Comparison of ENCODE assay signal across 8 mouse cellular contexts in the genomic region with DNA sequence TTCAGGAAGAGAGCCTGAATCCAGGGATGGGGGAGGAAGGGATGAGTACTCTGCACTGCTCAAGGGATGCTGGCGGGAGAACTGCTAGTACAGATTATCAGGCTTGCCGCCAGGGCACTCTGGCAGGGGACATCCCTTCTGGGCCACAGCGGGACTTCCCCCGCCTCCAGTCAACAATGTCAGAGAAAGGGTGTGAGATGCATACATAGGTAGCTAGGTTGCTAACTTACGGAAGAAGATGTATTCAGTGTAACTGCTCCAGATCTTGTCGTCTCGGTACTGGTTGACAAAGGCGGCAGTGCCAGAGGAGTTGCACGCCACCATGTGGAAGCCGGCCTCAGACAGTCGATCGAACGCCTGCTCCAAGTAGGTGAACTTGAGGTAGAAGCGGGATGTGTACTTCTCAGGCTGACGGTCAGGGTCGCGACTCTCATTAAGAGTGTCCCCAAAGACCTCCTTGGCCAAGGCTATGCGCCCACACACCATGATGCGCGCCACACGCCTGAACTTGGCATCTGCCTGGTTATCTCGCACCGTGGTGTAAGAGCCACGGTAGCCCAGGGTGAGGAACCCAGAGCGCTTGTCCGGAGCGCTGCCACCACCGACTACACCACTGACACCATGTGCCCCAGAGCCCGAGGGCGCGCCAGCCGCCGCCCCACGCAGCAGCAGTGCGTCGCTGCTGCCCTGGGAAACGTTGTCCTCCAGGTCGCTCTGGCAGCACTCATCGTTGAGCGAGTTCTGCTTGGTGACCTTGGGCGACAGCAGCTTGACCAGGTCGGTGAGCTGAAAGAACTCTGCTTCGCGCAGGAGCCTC. TPM values are rescaled to one million over a fixed set of nuclear protein-coding genes. Genes with fewer than 3 reads are reported as not detected.
DNase-seq lines count a peak whose midpoint lies in the region; ATAC-seq and TF ChIP-seq lines count a peak whose summit lies in the region.

No protein-coding gene starts in this region.

- ATAC-seq in G1E (ENCODE audit: extremely low read depth, insufficient number of reproducible peaks, low FRiP score, poor library complexity, severe bottlenecking): no peak
- peak; percentile 47 for ATAC-seq in forebrain, embryonic 16.5 days
- peak; percentile 78 for ATAC-seq in hindbrain, embryonic 15.5 days (ENCODE audit: low FRiP score, low read depth)

- under 1% methylated on average over 44 of the region's 44 CpGs for WGBS in forebrain, embryonic 16.5 days
- WGBS in hindbrain, embryonic 15.5 days: 1% methylated on average over 44 of the region's 44 CpGs

- H3K9me3 ChIP-seq in G1E (replicated peaks): peaks cover 16% of the 10 kb centered on the region
- H3K9me3 ChIP-seq in forebrain, embryonic 16.5 days (ENCODE audit: control insufficient read depth, low read length): no peaks in the 10 kb centered on the region
- H3K9me3 ChIP-seq in hindbrain, embryonic 15.5 days: no peaks in the 10 kb centered on the region

- peak overlapping the region; percentile 66 for H3K9ac ChIP-seq in forebrain, embryonic 16.5 days (replicated peaks; ENCODE audit: low read depth, low read length)
- H3K9ac ChIP-seq in hindbrain, embryonic 15.5 days: peak overlapping the region; percentile 76

- H3K4me1 ChIP-seq in G1E (ENCODE audit: insufficient read depth, low read depth, low read length): no peaks in the 10 kb centered on the region
- H3K4me1 ChIP-seq in forebrain, embryonic 16.5 days (replicated peaks; ENCODE audit: control insufficient read depth, insufficient read depth, low read length): peaks cover 15% of the 10 kb centered on the region
- peaks cover 20% of the 10 kb centered on the region for H3K4me1 ChIP-seq in hindbrain, embryonic 15.5 days (replicated peaks)

- DNase-seq in G1E (ENCODE audit: low spot score) (no peak), MN1 (ENCODE audit: low spot score) (no peak)
- DNase-seq in cerebellum, adult 11-12 months: peak; percentile 91
- peak; percentile 59 for DNase-seq in layer of hippocampus, postnatal 14 days (ENCODE audit: low spot score in 2 of 2)
- DNase-seq in lung, postnatal 10 days: peak; percentile 18
- DNase-seq in right cerebral cortex, postnatal 25 days: peak; percentile 60

- H3K27ac ChIP-seq in forebrain, embryonic 16.5 days (ENCODE audit: low read length): no peak overlapping the region; the same call in 1 of the 2 replicates
- peak overlapping the region; percentile 76 for H3K27ac ChIP-seq in hindbrain, embryonic 15.5 days (replicated peaks)

- H3K4me3 ChIP-seq in G1E (ENCODE audit: low read depth, low read length): 0 out of 2 replicates have a peak overlapping the region, but pooled peaks have one; percentile 7
- H3K4me3 ChIP-seq in forebrain, embryonic 16.5 days (replicated peaks; ENCODE audit: low read length): peak overlapping the region; percentile 69
- peak overlapping the region; percentile 81 for H3K4me3 ChIP-seq in hindbrain, embryonic 15.5 days

- H3K27me3 ChIP-seq in G1E (ENCODE audit: insufficient read depth, low read length): no peaks in the 10 kb centered on the region
- H3K27me3 ChIP-seq in forebrain, embryonic 16.5 days (replicated peaks; ENCODE audit: control insufficient read depth, insufficient read depth, low read length): no peaks in the 10 kb centered on the region; the same call in 1 of the 2 replicates
- no peaks in the 10 kb centered on the region for H3K27me3 ChIP-seq in hindbrain, embryonic 15.5 days

- H3K4me2 ChIP-seq in forebrain, embryonic 16.5 days (ENCODE audit: low read length): peak overlapping the region; percentile 91
- peak overlapping the region; percentile 79 for H3K4me2 ChIP-seq in hindbrain, embryonic 15.5 days

- TF ChIP-seq CTCF in G1E (IDR thresholded peaks at IDR 0.05; ENCODE audit: low read depth, low read length): no peak

- no peaks in the 10 kb centered on the region for H3K36me3 ChIP-seq in G1E (replicated peaks)
- no peaks in the 10 kb centered on the region for H3K36me3 ChIP-seq in forebrain, embryonic 16.5 days (ENCODE audit: control insufficient read depth, insufficient read depth)
- H3K36me3 ChIP-seq in hindbrain, embryonic 15.5 days: no peaks in the 10 kb centered on the region

RNA-seq across cellular contexts. Expression of gene Kctd8, which starts 1.2 kb away (rescaled TPM):
- total RNA-seq in G1E (2014; fragmentation: Nextera tagmentation) (not detected in 2 replicates), G1E (2017) (not detected in 2 replicates)
- not detected in 2 replicates for polyA plus RNA-seq in G1E (2012)
- polyA plus RNA-seq in forebrain, embryonic 16.5 days (2015; fragmentation: Nextera tagmentation; extraction: Ambion mirVana): 6.3 and 9.8 TPM in 2 replicates
- polyA plus RNA-seq in hindbrain, embryonic 15.5 days (2015; fragmentation: Nextera tagmentation; extraction: Ambion mirVana): 23.3 and 23.4 TPM in 2 replicates
- 1 to 10 TPM; 5.3 to 6.5 TPM for total RNA-seq in layer of hippocampus, postnatal 14 days (2021)

Comparison
In these comparisons a context has a peak if more than half of its experiments do, and no peak if none do; other contexts are left out.
1. DNase-seq: peak in cerebellum, adult 11-12 months (single experiment), layer of hippocampus, postnatal 14 days (2 of 2), lung, postnatal 10 days (single experiment) and right cerebral cortex, postnatal 25 days (single experiment); none in G1E (single experiment) and MN1 (single experiment).
2. H3K4me3 ChIP-seq: peak in every context shown above with its lines; median percentile 81 in hindbrain, embryonic 15.5 days; 69 in forebrain, embryonic 16.5 days; 7 in G1E.